Mouse (Mus musculus) erythroblast, embryonic 14.5 days (primary cell): ENCODE measurements around the gene Mgat4c. TPM values are rescaled to one million over a fixed set of nuclear protein-coding genes. Genes with fewer than 3 reads are reported as not detected.
"Not testable (repeated sequence)": the region's sequence is repeated elsewhere in the genome, so short reads cannot be mapped to it uniquely, and the experiment has no call there.

Experiments
- H3K27me3 ChIP-seq: 2 replicates; pipeline ENCODE4 v1.6.1; 2012; ENCODE audit warnings: inconsistent platforms; ENCODE audit not compliant: control insufficient read depth
- H3K36me3 ChIP-seq: 2 replicates; pipeline ENCODE4 v1.6.1; 2012; ENCODE audit warnings: mild to moderate bottlenecking, inconsistent platforms; ENCODE audit not compliant: control insufficient read depth
- H3K4me1 ChIP-seq: 2 replicates; pipeline ENCODE4 v1.6.1; 2012; ENCODE audit warnings: inconsistent platforms; ENCODE audit not compliant: control insufficient read depth
- H3K4me3 ChIP-seq: replicated peaks from 2 replicates; pipeline ENCODE3; 2012; ENCODE audit warnings: moderate library complexity, mild to moderate bottlenecking, inconsistent platforms
- H3K9me3 ChIP-seq: 2 replicates; pipeline ENCODE4 v1.6.1; 2012; ENCODE audit warnings: low read length, inconsistent platforms, mixed read lengths; ENCODE audit not compliant: control insufficient read depth
- GATA1 ChIP-seq: IDR thresholded peaks from 2 replicates; pipeline ENCODE4 v1.6.1; 2012; ENCODE audit warnings: low read length, inconsistent platforms, mixed read lengths
- TAL1 ChIP-seq: IDR thresholded peaks from 3 replicates; pipeline ENCODE4 v1.6.1; 2012; ENCODE audit warnings: low read length, inconsistent platforms, mixed read lengths
- polyA plus RNA-seq: library from polyadenylated mRNA; stranded (reverse); fragments of >175 nt; gene quantifications from 2 replicates; pipeline ENCODE4 v1.2.3, GENCODE M21; 2012

Gene Mgat4c
- polyA plus RNA-seq, 1 experiment: not detected

DNA sequence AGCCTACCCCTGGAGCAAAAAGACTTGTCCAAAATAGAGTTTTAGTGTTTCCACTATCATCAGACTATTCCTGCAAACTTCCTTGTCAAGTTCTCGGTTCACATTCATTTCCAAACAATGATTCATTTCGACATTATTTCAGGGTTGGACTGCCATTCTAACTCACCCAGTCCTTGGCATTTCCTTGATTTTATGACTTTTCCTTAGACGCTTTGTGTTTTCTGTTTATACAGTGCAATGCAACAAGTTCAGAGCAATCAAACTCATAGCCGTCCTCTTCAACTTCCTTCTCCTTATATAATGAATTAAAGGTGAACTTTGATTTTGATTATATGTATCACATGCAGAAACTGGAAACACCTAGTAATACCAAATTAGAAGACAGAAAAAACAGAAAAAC, 696.1 kb downstream of the Mgat4c start:
- Histone ChIP-seq H3K9me3 (no peaks in the 10 kb centered on the region), H3K4me1 (no peaks in the 10 kb centered on the region), H3K36me3 (no peaks in the 10 kb centered on the region), H3K27me3 (no peaks in the 10 kb centered on the region), H3K4me3 (no peak overlapping the region)
- TF ChIP-seq TAL1: no peak
- no peak for TF ChIP-seq GATA1

DNA sequence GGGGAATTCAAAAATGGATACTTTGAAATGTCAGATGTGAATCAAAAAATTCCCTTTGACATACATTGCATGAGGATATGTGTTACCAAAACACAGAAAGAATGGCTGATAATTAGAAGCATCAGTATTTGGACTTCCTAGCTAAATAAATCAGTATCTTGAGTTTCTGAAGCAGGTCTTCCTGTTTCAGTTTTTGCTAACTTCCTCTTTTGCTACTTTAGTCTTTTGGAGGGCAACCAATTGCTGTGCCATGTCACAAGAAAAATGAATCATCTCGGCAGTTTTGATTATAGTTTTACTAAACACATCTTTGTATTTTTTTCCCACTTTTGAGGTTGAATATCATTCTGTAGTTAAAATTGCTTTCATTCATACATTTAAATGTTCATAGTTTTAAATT, 707.9 kb downstream of the Mgat4c start:
- H3K36me3 ChIP-seq: no peaks in the 10 kb centered on the region
- no peaks in the 10 kb centered on the region for H3K27me3 ChIP-seq
- no peaks in the 10 kb centered on the region for H3K4me1 ChIP-seq
- H3K9me3 ChIP-seq: no peaks in the 10 kb centered on the region; the same call in 1 of the 2 replicates
- no peak overlapping the region for H3K4me3 ChIP-seq
- TF ChIP-seq TAL1 (no peak), GATA1 (no peak)

DNA sequence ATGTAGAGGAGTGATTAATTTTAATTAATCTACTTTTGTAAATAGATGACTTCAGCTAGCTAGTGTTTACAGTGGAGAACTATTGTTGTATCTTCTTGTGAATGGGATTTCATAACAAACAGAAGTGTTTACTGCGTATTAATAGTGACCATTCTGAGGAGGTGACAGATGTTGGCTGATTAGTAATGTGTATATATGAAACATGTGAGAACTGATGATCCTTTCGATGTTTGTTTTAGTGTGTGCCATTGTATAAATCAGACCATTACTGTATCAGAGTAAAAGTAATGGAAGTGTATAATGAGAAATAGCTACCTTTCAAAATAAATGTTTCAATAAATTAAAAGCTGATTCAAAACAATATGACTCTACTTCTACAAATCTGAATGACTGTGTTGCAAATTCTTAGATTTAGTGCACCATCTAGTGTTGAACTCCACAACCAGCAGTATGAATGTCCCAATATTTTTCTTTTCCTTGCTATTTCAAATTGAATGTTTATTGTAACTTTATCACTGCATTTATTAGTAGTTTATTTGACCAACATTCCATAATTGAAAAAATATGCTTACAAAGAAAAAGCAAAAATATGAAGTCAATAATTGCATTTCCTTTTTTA, 736.5 kb downstream of the Mgat4c start:
- TF ChIP-seq GATA1 (no peak), TAL1 (no peak)
- H3K4me3 ChIP-seq: no peak overlapping the region
- H3K27me3 ChIP-seq: no peaks in the 10 kb centered on the region
- no peaks in the 10 kb centered on the region for H3K4me1 ChIP-seq
- no peaks in the 10 kb centered on the region for H3K36me3 ChIP-seq
- H3K9me3 ChIP-seq: no peaks in the 10 kb centered on the region

GRCm38 (mm10) chr10:102435048-102435447, 753.8 kb downstream of the Mgat4c start:
- not testable (repeated sequence) for H3K4me3 ChIP-seq, H3K36me3 ChIP-seq, H3K4me1 ChIP-seq, H3K27me3 ChIP-seq, H3K9me3 ChIP-seq

- H3K9me3 ChIP-seq, H3K36me3 ChIP-seq, H3K27me3 ChIP-seq, H3K4me1 ChIP-seq, H3K4me3 ChIP-seq: not testable (repeated sequence)
Observed at GRCm38 (mm10) chr10:102435467-102435866, 754.2 kb downstream of the Mgat4c start.
